Mouse (Mus musculus) myocyte (in vitro differentiated cells): ENCODE data around the gene Ccng1.

Experiments used
- MAX ChIP-seq: IDR thresholded peaks from one replicate; pipeline ENCODE4 v1.6.1; 2011; ENCODE audit warnings: low read depth, mild to moderate bottlenecking, control low read depth
- TCF3 ChIP-seq: IDR thresholded peaks from one replicate; pipeline ENCODE4 v1.6.1; 2011; ENCODE audit warnings: low read depth, control low read depth; ENCODE audit not compliant: insufficient read length
- USF1 ChIP-seq: IDR thresholded peaks from one replicate; pipeline ENCODE4 v1.6.1; 2011; ENCODE audit warnings: low read depth, mild to moderate bottlenecking, control low read depth, moderate library complexity

DNA sequence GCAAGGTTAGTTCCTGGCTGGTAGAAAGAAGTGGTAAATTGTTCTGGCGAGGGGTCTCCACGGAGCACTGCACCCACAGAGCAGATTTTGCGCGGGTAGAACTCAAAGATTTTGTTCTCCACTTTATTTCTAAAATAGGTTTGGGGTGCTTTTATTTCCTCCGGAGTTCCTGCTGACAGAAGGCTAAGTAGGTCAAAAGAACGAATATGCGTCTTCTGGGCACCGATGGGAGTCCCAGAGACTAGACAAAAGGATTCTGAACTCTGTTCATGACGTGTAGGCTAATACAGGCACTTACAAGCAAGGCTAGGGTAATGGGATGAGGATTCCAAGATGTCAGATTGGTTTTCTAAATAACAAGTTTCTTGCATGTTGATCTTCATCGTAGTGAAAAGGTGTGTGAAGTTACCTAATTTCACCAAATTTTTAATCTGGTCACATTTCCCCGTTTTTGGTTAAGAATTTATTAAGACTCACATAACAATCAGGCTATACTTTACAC, 20.8 kb downstream of the Ccng1 start:
- TF ChIP-seq TCF3: no peak
- TF ChIP-seq USF1: no peak
- TF ChIP-seq MAX: no peak
